In genomic region chr3:30234018-30234417, GRCm38 (mm10) we compare ENCODE assay signal across 23 mouse cellular contexts.
"Had no signal": no experiment of that assay in that cellular context is flagged by ENCODE, and none has a peak within 500 bp of the region (broad histone marks: within the 10 kb centered on the region; RNA-seq: fewer than 3 reads in every experiment).

No protein-coding gene starts in this region.

- DNase-seq: kidney, adult 11 months; kidney, adult 8-10 months; kidney, postnatal 10 days; kidney, postnatal 4 days; layer of hippocampus, adult 9-11 months; liver; lung, adult 18-20 months; lung, postnatal 14 days; lung, postnatal 4 days; midbrain, embryonic 14.5 days; retina, postnatal 1 day; right cerebral cortex, postnatal 25 days; spleen, adult 18-20 months; thymus, postnatal 25 days had no signal

- H3K36me3 ChIP-seq: liver, embryonic 12.5 days; liver, embryonic 15.5 days; lung, embryonic 15.5 days; neural tube, embryonic 13.5 days; stomach, embryonic 15.5 days had no signal

- H3K9me3 ChIP-seq: kidney, embryonic 15.5 days; limb, embryonic 13.5 days; liver, embryonic 12.5 days; liver, embryonic 15.5 days; lung, embryonic 15.5 days; neural tube, embryonic 13.5 days; stomach, embryonic 15.5 days had no signal

- ATAC-seq: liver, embryonic 12.5 days had no signal

- H3K4me1 ChIP-seq: liver, embryonic 12.5 days; liver, embryonic 15.5 days; neural tube, embryonic 13.5 days; stomach, embryonic 15.5 days had no signal

- H3K4me3 ChIP-seq: kidney, embryonic 15.5 days; layer of hippocampus, adult 2 months; limb, embryonic 13.5 days; liver, embryonic 12.5 days; liver, embryonic 15.5 days; lung, embryonic 15.5 days; myocyte; neural tube, embryonic 13.5 days; stomach, embryonic 15.5 days had no signal

- H3K9ac ChIP-seq: kidney, embryonic 15.5 days; limb, embryonic 13.5 days; liver, embryonic 12.5 days; liver, embryonic 15.5 days; lung, embryonic 15.5 days; neural tube, embryonic 13.5 days; stomach, embryonic 15.5 days had no signal

- H3K27ac ChIP-seq: kidney, embryonic 15.5 days; layer of hippocampus, adult 2 months; limb, embryonic 13.5 days; liver, embryonic 12.5 days; liver, embryonic 15.5 days; lung, embryonic 15.5 days; neural tube, embryonic 13.5 days; stomach, embryonic 15.5 days had no signal

- H3K27me3 ChIP-seq: kidney, embryonic 15.5 days; limb, embryonic 13.5 days; liver, embryonic 12.5 days; liver, embryonic 15.5 days; lung, embryonic 15.5 days; neural tube, embryonic 13.5 days; stomach, embryonic 15.5 days had no signal

- H3K4me2 ChIP-seq: kidney, embryonic 15.5 days; limb, embryonic 13.5 days; liver, embryonic 12.5 days; liver, embryonic 15.5 days; lung, embryonic 15.5 days; neural tube, embryonic 13.5 days; stomach, embryonic 15.5 days had no signal
